Mouse (Mus musculus) CH12.LX (cell line): ENCODE measurements around the gene Wipi2.

Source experiments
- IRF4 ChIP-seq: IDR thresholded peaks from 2 replicates; pipeline ENCODE4 v1.6.1; 2014; ENCODE audit warnings: low read depth, mild to moderate bottlenecking, inconsistent platforms, low read length, improper control_type of control experiment
- POLR2A ChIP-seq: IDR thresholded peaks from 2 replicates; pipeline ENCODE4 v1.6.1; 2011; ENCODE audit warnings: low read depth, mild to moderate bottlenecking, improper control_type of control experiment, low read length
- USF1 ChIP-seq: IDR thresholded peaks from 2 replicates; pipeline ENCODE4 v1.6.1; 2014; ENCODE audit warnings: low read depth, mild to moderate bottlenecking, inconsistent platforms, low read length, improper control_type of control experiment
- ZC3H11A ChIP-seq: IDR thresholded peaks from 2 replicates; pipeline ENCODE4 v1.6.1; 2012; ENCODE audit warnings: low read depth, mild to moderate bottlenecking, inconsistent platforms, low read length, improper control_type of control experiment

DNA sequence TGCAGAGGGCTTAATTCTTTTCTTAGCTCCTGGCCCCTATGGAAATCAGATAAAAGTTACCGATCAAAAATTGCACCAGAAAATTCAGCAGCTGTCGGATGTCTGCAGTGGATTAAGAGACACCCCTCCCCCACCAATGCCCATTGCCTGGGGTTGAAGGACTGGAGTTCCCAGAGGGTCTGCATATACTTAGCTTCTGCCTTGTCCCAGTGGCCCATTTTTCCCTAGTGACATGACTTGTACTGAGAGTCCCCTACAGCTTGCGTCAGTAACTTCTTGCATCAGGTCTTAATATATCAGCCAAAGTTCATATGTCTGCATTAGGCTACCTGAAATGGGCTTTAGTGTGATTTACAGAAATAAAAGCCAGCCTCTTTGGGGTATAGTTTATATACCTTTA is 22.9 kb downstream of the Wipi2 start:
- TF ChIP-seq ZC3H11A, result no peak
- TF ChIP-seq IRF4, result no peak
- TF ChIP-seq POLR2A, result no peak
- TF ChIP-seq USF1, result no peak
